Mouse (Mus musculus): ENCODE results near the gene Magi1. TPM values are rescaled to one million over a fixed set of nuclear protein-coding genes. Genes with fewer than 3 reads are reported as not detected.
"Not testable (repeated sequence)": the region's sequence is repeated elsewhere in the genome, so short reads cannot be mapped to it uniquely, and the experiment has no call there.

The Magi1 gene
- polyA plus RNA-seq, 1 experiment, result 3.4 TPM

- H3K4me2 ChIP-seq (ENCODE audit: low read depth), result peak overlapping the region; percentile 36
- no peaks in the 10 kb centered on the region for H3K36me3 ChIP-seq (ENCODE audit: control insufficient read depth, insufficient read depth)
- H3K4me3 ChIP-seq, result no peak overlapping the region
- H3K27me3 ChIP-seq (ENCODE audit: control insufficient read depth, insufficient read depth, insufficient read length), result no peaks in the 10 kb centered on the region
- TF ChIP-seq MAX (IDR thresholded peaks at IDR 0.05; ENCODE audit: low read depth), result no peak
- TF ChIP-seq USF1 (IDR thresholded peaks at IDR 0.05; ENCODE audit: low read depth), result no peak
- no peak for TF ChIP-seq SRF (IDR thresholded peaks at IDR 0.05; ENCODE audit: control insufficient read depth, insufficient read length, low read depth)
- no peak for TF ChIP-seq REST (IDR thresholded peaks at IDR 0.05; ENCODE audit: insufficient read depth, insufficient read length)
- no peak for TF ChIP-seq TCF12 (IDR thresholded peaks at IDR 0.05; ENCODE audit: insufficient read depth, poor library complexity, severe bottlenecking)
- TF ChIP-seq MYOD1 (IDR thresholded peaks at IDR 0.05; ENCODE audit: control insufficient read depth in 1 of 3, insufficient read length in 2 of 3, low read depth in 2 of 3), result no peak
- no peak for TF ChIP-seq TCF3 (IDR thresholded peaks at IDR 0.05; ENCODE audit: insufficient read length, low read depth)
- no peak for TF ChIP-seq CEBPB (IDR thresholded peaks at IDR 0.05; ENCODE audit: insufficient read depth, poor library complexity, severe bottlenecking)
- no peak for TF ChIP-seq MYOG (IDR thresholded peaks at IDR 0.05; ENCODE audit: control insufficient read depth in 1 of 3, insufficient read depth in 1 of 3, insufficient read length in 2 of 3, low read depth in 2 of 3)
- TF ChIP-seq POLR2AphosphoS2 (IDR thresholded peaks at IDR 0.05; ENCODE audit: insufficient read length, low read depth), result no peak
- TF ChIP-seq E2F4 (IDR thresholded peaks at IDR 0.05; ENCODE audit: insufficient read depth), result no peak
- no peak for TF ChIP-seq POLR2A (IDR thresholded peaks at IDR 0.05; ENCODE audit: insufficient read length, low read depth)
- no peaks in the 10 kb centered on the region for H3K79me2 ChIP-seq (ENCODE audit: control insufficient read depth, insufficient read depth)
- H3ac ChIP-seq (ENCODE audit: control insufficient read depth, insufficient read length), result no peak overlapping the region
These were observed 626.3 kb downstream of the Magi1 start for GRCm38 (mm10) chr6:93657187-93657974.

- Histone ChIP-seq H3K4me3 (no peak overlapping the region), H3K27me3 (ENCODE audit: control insufficient read depth, insufficient read depth, insufficient read length) (no peaks in the 10 kb centered on the region), H3ac (ENCODE audit: control insufficient read depth, insufficient read length) (no peak overlapping the region), H3K36me3 (ENCODE audit: control insufficient read depth, insufficient read depth) (no peaks in the 10 kb centered on the region), H3K79me2 (ENCODE audit: control insufficient read depth, insufficient read depth) (no peaks in the 10 kb centered on the region), H3K4me2 (ENCODE audit: low read depth) (no peak overlapping the region)
- TF ChIP-seq CEBPB (IDR thresholded peaks at IDR 0.05; ENCODE audit: insufficient read depth, poor library complexity, severe bottlenecking), result no peak
- TF ChIP-seq REST (IDR thresholded peaks at IDR 0.05; ENCODE audit: insufficient read depth, insufficient read length), result no peak
- no peak for TF ChIP-seq E2F4 (IDR thresholded peaks at IDR 0.05; ENCODE audit: insufficient read depth)
- no peak for TF ChIP-seq USF1 (IDR thresholded peaks at IDR 0.05; ENCODE audit: low read depth)
- no peak for TF ChIP-seq TCF3 (IDR thresholded peaks at IDR 0.05; ENCODE audit: insufficient read length, low read depth)
- TF ChIP-seq POLR2A (IDR thresholded peaks at IDR 0.05; ENCODE audit: insufficient read length, low read depth), result no peak
- TF ChIP-seq MYOD1 (IDR thresholded peaks at IDR 0.05; ENCODE audit: control insufficient read depth in 1 of 3, insufficient read length in 2 of 3, low read depth in 2 of 3), result no peak
- TF ChIP-seq POLR2AphosphoS2 (IDR thresholded peaks at IDR 0.05; ENCODE audit: insufficient read length, low read depth), result no peak
- no peak for TF ChIP-seq SRF (IDR thresholded peaks at IDR 0.05; ENCODE audit: control insufficient read depth, insufficient read length, low read depth)
- TF ChIP-seq MYOG (IDR thresholded peaks at IDR 0.05; ENCODE audit: control insufficient read depth in 1 of 3, insufficient read depth in 1 of 3, insufficient read length in 2 of 3, low read depth in 2 of 3), result no peak
- no peak for TF ChIP-seq TCF12 (IDR thresholded peaks at IDR 0.05; ENCODE audit: insufficient read depth, poor library complexity, severe bottlenecking)
- TF ChIP-seq MAX (IDR thresholded peaks at IDR 0.05; ENCODE audit: low read depth), result no peak
These were observed 635.0 kb downstream of the Magi1 start for GRCm38 (mm10) chr6:93648581-93649230.

GRCm38 (mm10) chr6:93629735-93630291 lies 653.9 kb downstream of the Magi1 start:
- H3K27me3 ChIP-seq (ENCODE audit: control insufficient read depth, insufficient read depth, insufficient read length), result not testable (repeated sequence)

GRCm38 (mm10) chr6:93627200-93627599 lies 656.5 kb downstream of the Magi1 start:
- Histone ChIP-seq H3K27me3 (ENCODE audit: control insufficient read depth, insufficient read depth, insufficient read length) (no peaks in the 10 kb centered on the region), H3K4me3 (no peak overlapping the region), H3K36me3 (ENCODE audit: control insufficient read depth, insufficient read depth) (no peaks in the 10 kb centered on the region), H3ac (ENCODE audit: control insufficient read depth, insufficient read length) (no peak overlapping the region), H3K4me2 (ENCODE audit: low read depth) (no peak overlapping the region), H3K79me2 (ENCODE audit: control insufficient read depth, insufficient read depth) (no peaks in the 10 kb centered on the region)
- TF ChIP-seq MYOG (IDR thresholded peaks at IDR 0.05; ENCODE audit: control insufficient read depth in 1 of 3, insufficient read depth in 1 of 3, insufficient read length in 2 of 3, low read depth in 2 of 3), result no peak
- no peak for TF ChIP-seq CEBPB (IDR thresholded peaks at IDR 0.05; ENCODE audit: insufficient read depth, poor library complexity, severe bottlenecking)
- TF ChIP-seq TCF3 (IDR thresholded peaks at IDR 0.05; ENCODE audit: insufficient read length, low read depth), result no peak
- no peak for TF ChIP-seq SRF (IDR thresholded peaks at IDR 0.05; ENCODE audit: control insufficient read depth, insufficient read length, low read depth)
- TF ChIP-seq MAX (IDR thresholded peaks at IDR 0.05; ENCODE audit: low read depth), result no peak
- TF ChIP-seq TCF12 (IDR thresholded peaks at IDR 0.05; ENCODE audit: insufficient read depth, poor library complexity, severe bottlenecking), result no peak

More at GRCm38 (mm10) chr6:93629735-93630291, 653.9 kb downstream of the Magi1 start:
- H3K36me3 ChIP-seq (ENCODE audit: control insufficient read depth, insufficient read depth); H3K4me2 ChIP-seq (ENCODE audit: low read depth); H3ac ChIP-seq (ENCODE audit: control insufficient read depth, insufficient read length); H3K4me3 ChIP-seq; H3K79me2 ChIP-seq (ENCODE audit: control insufficient read depth, insufficient read depth): not testable (repeated sequence)

Other genes starting within 250 kb of the Magi1 start
- 4.7 TPM for gene Slc25a26, start 216.4 kb upstream of the Magi1 start, polyA plus RNA-seq (2012; fragmentation: generic; extraction: Trizol)

Measured in myocyte (in vitro differentiated cells).